Mouse (Mus musculus) liver, embryonic 14.5 days (tissue): ENCODE data around the gene Slc22a14. TPM values are rescaled to one million over a fixed set of nuclear protein-coding genes. Genes with fewer than 3 reads are reported as not detected.

Experiments used
- ATAC-seq: fragments of 200-750 bp; cut with Nextera tagmentation; 2 replicates; pipeline ENCODE4 v1.8.0; 2017; ENCODE audit warnings: moderate number of reproducible peaks, mild to moderate bottlenecking, moderate library complexity; ENCODE audit not compliant: insufficient read depth
- DNase-seq, 3 experiments: peaks; one replicate each; pipeline ENCODE4 v3.0.0-alpha.2; 2012 to 2013; ENCODE audit warnings: low read depth in 3 of 3, low spot score in 3 of 3
- H3K27ac ChIP-seq: fragments of 300-500 bp; sonication (generic); 2 replicates; pipeline ENCODE4 v1.5.1; 2014; ENCODE audit warnings: moderate library complexity, mild to moderate bottlenecking, control low read depth, inconsistent platforms
- H3K27me3 ChIP-seq: fragments of 300-500 bp; sonication (generic); 2 replicates; pipeline ENCODE4 v1.6.1; 2014; ENCODE audit warnings: mild to moderate bottlenecking, low read length, moderate library complexity; ENCODE audit not compliant: control insufficient read depth, insufficient read depth
- H3K36me3 ChIP-seq: fragments of 300-500 bp; sonication (generic); replicated peaks from 2 replicates; pipeline ENCODE4 v1.6.1; 2014; ENCODE audit warnings: low read depth; ENCODE audit not compliant: control insufficient read depth, insufficient read depth
- H3K4me1 ChIP-seq, 2 experiments: fragments of 200-500 bp in 1 of 2; fragments of 300-500 bp in 1 of 2; sonication (generic) in 1 of 2; replicated peaks; 2 replicates each; pipeline ENCODE4 v1.6.1; 2012 to 2014; ENCODE audit warnings: antibody characterized with exemption in 1 of 2, inconsistent platforms in 1 of 2, low read length in 1 of 2; ENCODE audit not compliant: control insufficient read depth in 2 of 2, insufficient read depth in 2 of 2
- H3K4me2 ChIP-seq: fragments of 300-500 bp; sonication (generic); 2 replicates; pipeline ENCODE4 v1.6.1; 2014; ENCODE audit warnings: low read depth, mild to moderate bottlenecking, control low read depth, moderate library complexity
- H3K4me3 ChIP-seq, 2 experiments: fragments of 200-500 bp in 1 of 2; fragments of 300-500 bp in 1 of 2; sonication (generic) in 1 of 2; 2 replicates each; pipeline ENCODE4 v1.5.1; 2012 to 2014; ENCODE audit warnings: low read depth in 2 of 2, low read length in 2 of 2, mild to moderate bottlenecking in 2 of 2, control low read depth in 1 of 2, inconsistent platforms in 1 of 2, moderate library complexity in 1 of 2; ENCODE audit not compliant: insufficient read depth in 1 of 2
- H3K9ac ChIP-seq: fragments of 300-500 bp; sonication (generic); replicated peaks from 2 replicates; pipeline ENCODE4 v1.6.1; 2014; ENCODE audit warnings: mild to moderate bottlenecking, control low read depth, moderate library complexity
- H3K9me3 ChIP-seq: fragments of 300-500 bp; sonication (generic); 2 replicates; pipeline ENCODE4 v1.6.1; 2016; ENCODE audit warnings: low read length, mixed read lengths; ENCODE audit not compliant: control insufficient read depth
- CTCF ChIP-seq: IDR thresholded peaks from 2 replicates; pipeline ENCODE4 v1.5.1; 2016; ENCODE audit warnings: antibody characterized with exemption, low read depth, control low read depth
- EP300 ChIP-seq: IDR thresholded peaks from 2 replicates; pipeline ENCODE4 v1.6.1; 2016; ENCODE audit warnings: antibody characterized with exemption, low read depth
- WGBS: fragments of 180-500 bp; shearing (Covaris S2); extraction: QIAGEN DNeasy Blood & Tissue Kit; methylation state at CpG from one replicate; pipeline ENCODE4 v1.1.7; 2014; ENCODE audit not compliant: insufficient replicate concordance; 5-methylcytosine and 5-hydroxymethylcytosine counted together
- polyA plus RNA-seq, 2 experiments: library from polyadenylated mRNA; depleted of rRNA in 1 of 2; stranded (reverse) in 1 of 2; unstranded in 1 of 2; fragments of >200 nt; fragmentation: Nextera tagmentation in 1 of 2; extraction: Ambion mirVana in 1 of 2; gene quantifications; 2 replicates each; pipeline versions ENCODE4 v1.2.1 to v1.2.3; 2012 to 2014

The Slc22a14 gene
- polyA plus RNA-seq, 2 experiments, result not detected

DNA sequence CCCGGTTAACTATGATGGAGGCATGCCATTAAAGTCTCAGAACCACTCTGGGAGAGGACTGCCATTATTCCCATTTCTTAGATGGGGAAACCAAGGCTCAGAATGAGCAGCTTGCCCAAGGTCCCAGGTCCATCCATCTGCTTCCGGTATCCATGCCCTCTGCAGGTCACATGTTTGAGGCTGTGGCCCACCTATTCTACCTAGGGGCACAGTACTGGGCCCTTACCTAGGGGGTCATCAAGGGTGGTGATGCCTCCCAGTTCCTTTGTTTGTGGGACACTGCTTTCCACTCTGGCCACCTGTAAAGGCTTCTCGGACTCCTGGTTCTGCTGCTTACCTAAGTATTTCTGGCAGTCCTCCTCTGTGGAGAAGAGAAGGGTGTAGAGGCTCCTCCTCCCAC lies 27.0 kb downstream of the Slc22a14 start:
- ATAC-seq (no peak), DNase-seq (no peak)
- H3K36me3 ChIP-seq, result no peaks in the 10 kb centered on the region
- WGBS, result 81% methylated on average over 3 of the region's 3 CpGs
- H3K4me3 ChIP-seq, result no peak overlapping the region
- H3K27ac ChIP-seq, result no peak overlapping the region
- H3K9me3 ChIP-seq, result no peaks in the 10 kb centered on the region
- H3K4me1 ChIP-seq, result peaks cover 11 to 25% of the 10 kb centered on the region in 2 experiments
- H3K9ac ChIP-seq, result no peak overlapping the region
- TF ChIP-seq EP300 (no peak), CTCF (no peak)
- no peaks in the 10 kb centered on the region for H3K27me3 ChIP-seq
- no peak overlapping the region for H3K4me2 ChIP-seq

DNA sequence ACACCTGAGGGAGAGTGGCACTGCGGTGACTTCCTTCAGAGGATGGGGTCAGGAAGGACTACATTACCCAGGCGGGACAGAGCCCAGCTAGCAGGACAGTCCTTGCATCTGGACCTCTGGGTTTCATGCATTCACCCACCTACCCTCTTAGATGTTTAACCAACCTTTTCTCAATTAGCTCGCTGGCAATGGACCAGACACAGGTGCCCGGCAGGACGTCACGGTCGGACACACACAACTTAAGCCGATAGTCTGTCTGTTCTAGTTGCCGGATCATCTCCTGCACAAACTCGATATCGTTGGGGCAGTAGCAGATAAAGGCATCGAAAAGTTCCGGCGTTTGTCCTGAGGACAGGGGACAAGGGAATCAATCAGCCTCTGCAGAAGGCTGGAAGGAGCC lies 27.5 kb downstream of the Slc22a14 start:
- H3K4me2 ChIP-seq, result no peak overlapping the region
- H3K9ac ChIP-seq, result no peak overlapping the region
- DNase-seq (no peak), ATAC-seq (no peak)
- WGBS, result 86% methylated on average over 14 of the region's 14 CpGs
- no peak for TF ChIP-seq CTCF
- TF ChIP-seq EP300, result no peak
- H3K27me3 ChIP-seq, result no peaks in the 10 kb centered on the region
- no peak overlapping the region for H3K4me3 ChIP-seq
- peaks cover 11 to 24% of the 10 kb centered on the region in 2 experiments for H3K4me1 ChIP-seq
- no peak overlapping the region for H3K27ac ChIP-seq
- no peaks in the 10 kb centered on the region for H3K9me3 ChIP-seq
- H3K36me3 ChIP-seq, result no peaks in the 10 kb centered on the region

GRCm38 (mm10) chr9:119335571-119335970 lies 29.8 kb downstream of the Slc22a14 start:
- H3K4me1 ChIP-seq, result peaks cover 11 to 15% of the 10 kb centered on the region in 2 experiments

GRCm38 (mm10) chr9:119334834-119335233 lies 30.5 kb downstream of the Slc22a14 start:
- ATAC-seq, result no peak

More at GRCm38 (mm10) chr9:119335571-119335970, 29.8 kb downstream of the Slc22a14 start:
- H3K27ac ChIP-seq, result no peak overlapping the region
- TF ChIP-seq CTCF (no peak), EP300 (no peak)
- H3K27me3 ChIP-seq, result no peaks in the 10 kb centered on the region
- no peak overlapping the region for H3K4me2 ChIP-seq
- no peak for ATAC-seq
- H3K9ac ChIP-seq, result no peak overlapping the region
- DNase-seq, result no peak
- no peaks in the 10 kb centered on the region for H3K36me3 ChIP-seq
- WGBS, result 79% methylated on average over 4 of the region's 4 CpGs
- no peaks in the 10 kb centered on the region for H3K9me3 ChIP-seq
- no peak overlapping the region for H3K4me3 ChIP-seq

GRCm38 (mm10) chr9:119334324-119334723 lies 31.0 kb downstream of the Slc22a14 start:
- Histone ChIP-seq H3K27ac (no peak overlapping the region), H3K36me3 (no peaks in the 10 kb centered on the region), H3K4me3 (no peak overlapping the region), H3K4me1 (peaks cover 5 to 7% of the 10 kb centered on the region in 2 experiments), H3K27me3 (no peaks in the 10 kb centered on the region), H3K9me3 (no peaks in the 10 kb centered on the region), H3K4me2 (no peak overlapping the region), H3K9ac (no peak overlapping the region)
- no peak; the same call in 1 of the 2 replicates for ATAC-seq
- TF ChIP-seq EP300, result no peak
- no peak for TF ChIP-seq CTCF
- 21% methylated on average over 10 of the region's 10 CpGs for WGBS
- DNase-seq, result no peak

More at GRCm38 (mm10) chr9:119334834-119335233, 30.5 kb downstream of the Slc22a14 start:
- TF ChIP-seq EP300 (no peak), CTCF (no peak)
- Histone ChIP-seq H3K4me1 (peaks cover 6 to 9% of the 10 kb centered on the region in 2 experiments), H3K9me3 (no peaks in the 10 kb centered on the region), H3K4me2 (no peak overlapping the region), H3K27me3 (no peaks in the 10 kb centered on the region), H3K36me3 (no peaks in the 10 kb centered on the region), H3K9ac (no peak overlapping the region), H3K4me3 (no peak overlapping the region), H3K27ac (no peak overlapping the region)
- 70% methylated on average over 2 of the region's 2 CpGs for WGBS
- DNase-seq, result no peak
